Mouse (Mus musculus) hindbrain, postnatal 0 days (tissue): Measurements from ENCODE around the gene Dpf3. TPM values are rescaled to one million over a fixed set of nuclear protein-coding genes. Genes with fewer than 3 reads are reported as not detected.

Experiments
- ATAC-seq: fragments of 200-750 bp; cut with Nextera tagmentation; 2 replicates; pipeline ENCODE4 v1.8.0; 2017; ENCODE audit warnings: mild to moderate bottlenecking, moderate TSS enrichment, moderate library complexity
- DNase-seq: peaks from one replicate; pipeline ENCODE4 v3.0.0-alpha.2; 2015; ENCODE audit warnings: low spot score
- H3K27ac ChIP-seq: fragments of 300-500 bp; sonication (generic); 2 replicates; pipeline ENCODE4 v1.5.1; 2014; ENCODE audit warnings: mild to moderate bottlenecking
- H3K27me3 ChIP-seq: fragments of 300-500 bp; sonication (generic); 2 replicates; pipeline ENCODE4 v1.6.1; 2014; ENCODE audit warnings: low read length, mixed read lengths; ENCODE audit not compliant: insufficient read depth
- H3K36me3 ChIP-seq: fragments of 300-500 bp; sonication (generic); 2 replicates; pipeline ENCODE4 v1.6.1; 2014; ENCODE audit warnings: low read length, mixed read lengths; ENCODE audit not compliant: insufficient read depth
- H3K4me1 ChIP-seq: fragments of 300-500 bp; sonication (generic); 2 replicates; pipeline ENCODE4 v1.6.1; 2014; ENCODE audit warnings: antibody characterized with exemption, low read length, mixed read lengths; ENCODE audit not compliant: insufficient read depth
- H3K4me2 ChIP-seq: fragments of 300-500 bp; sonication (generic); 2 replicates; pipeline ENCODE4 v1.6.1; 2014; ENCODE audit warnings: low read depth, mild to moderate bottlenecking, low read length, moderate library complexity, mixed read lengths
- H3K4me3 ChIP-seq: fragments of 300-500 bp; sonication (generic); 2 replicates; pipeline ENCODE4 v1.5.1; 2014; ENCODE audit warnings: low read length
- H3K9ac ChIP-seq: fragments of 300-500 bp; sonication (generic); replicated peaks from 2 replicates; pipeline ENCODE4 v1.6.1; 2014; ENCODE audit warnings: mild to moderate bottlenecking, low read length, moderate library complexity, mixed read lengths
- H3K9me3 ChIP-seq: fragments of 300-500 bp; sonication (generic); 2 replicates; pipeline ENCODE4 v1.6.1; 2016; ENCODE audit warnings: low read length, mixed read lengths
- CTCF ChIP-seq: IDR thresholded peaks from 2 replicates; pipeline ENCODE4 v1.5.1; 2016; ENCODE audit warnings: antibody characterized with exemption, control low read depth, low read depth
- WGBS: fragments of 180-500 bp; shearing (Covaris S2); extraction: QIAGEN DNeasy Blood & Tissue Kit; methylation state at CpG from one replicate; pipeline ENCODE4 v1.1.7; 2014; 5-methylcytosine and 5-hydroxymethylcytosine counted together
- polyA plus RNA-seq: library from polyadenylated mRNA; unstranded; fragments of >200 nt; fragmentation: Nextera tagmentation; extraction: Ambion mirVana; gene quantifications from 2 replicates; pipeline ENCODE4 v1.2.1, GENCODE M21; 2015
- total RNA-seq: library from RNA; depleted of rRNA; stranded (reverse); fragments of >200 nt; gene quantifications from 2 replicates; pipeline ENCODE4 v1.2.3, GENCODE M21; 2014

Gene Dpf3
- total and polyA plus RNA-seq, 2 experiments from 2014 or later = 19.8 to 38.9 TPM

- H3K27me3 ChIP-seq = no peaks in the 10 kb centered on the region
- 46% methylated on average over 13 of the region's 13 CpGs for WGBS
- peak; percentile 34 for DNase-seq
- no peak for ATAC-seq
- no peak overlapping the region for H3K4me2 ChIP-seq
- no peaks in the 10 kb centered on the region; the same call in 1 of the 2 replicates for H3K36me3 ChIP-seq
- no peaks in the 10 kb centered on the region for H3K9me3 ChIP-seq
- no peak overlapping the region for H3K4me3 ChIP-seq
- H3K9ac ChIP-seq = no peak overlapping the region
- no peak overlapping the region for H3K27ac ChIP-seq
- no peak for TF ChIP-seq CTCF
- H3K4me1 ChIP-seq = no peaks in the 10 kb centered on the region; the same call in none of the 2 replicates
Observed at GRCm38 (mm10) chr12:83328899-83329298, 158.6 kb downstream of the Dpf3 start.

GRCm38 (mm10) chr12:83328491-83328890, 159.0 kb downstream of the Dpf3 start:
- Histone ChIP-seq H3K27ac (no peak overlapping the region), H3K4me3 (no peak overlapping the region), H3K36me3 (no peaks in the 10 kb centered on the region; the same call in 1 of the 2 replicates), H3K9ac (no peak overlapping the region), H3K4me1 (no peaks in the 10 kb centered on the region; the same call in none of the 2 replicates), H3K27me3 (no peaks in the 10 kb centered on the region), H3K4me2 (no peak overlapping the region), H3K9me3 (no peaks in the 10 kb centered on the region)
- DNase-seq (no peak), ATAC-seq (no peak)
- 41% methylated on average over 4 of the region's 4 CpGs for WGBS
- TF ChIP-seq CTCF = no peak

GRCm38 (mm10) chr12:83327451-83327850, 160.1 kb downstream of the Dpf3 start:
- Histone ChIP-seq H3K9me3 (no peaks in the 10 kb centered on the region), H3K27me3 (no peaks in the 10 kb centered on the region), H3K27ac (no peak overlapping the region), H3K4me3 (no peak overlapping the region), H3K4me2 (no peak overlapping the region), H3K9ac (no peak overlapping the region), H3K4me1 (no peaks in the 10 kb centered on the region; the same call in none of the 2 replicates), H3K36me3 (no peaks in the 10 kb centered on the region; the same call in 1 of the 2 replicates)
- WGBS = 85% methylated on average over 1 of the region's 1 CpGs
- DNase-seq (no peak), ATAC-seq (no peak)
- TF ChIP-seq CTCF = no peak

GRCm38 (mm10) chr12:83320725-83321124, 166.8 kb downstream of the Dpf3 start:
- H3K9me3 ChIP-seq = no peaks in the 10 kb centered on the region
- no peaks in the 10 kb centered on the region for H3K27me3 ChIP-seq
- peaks cover 4% of the 10 kb centered on the region; the same call in 1 of the 2 replicates for H3K4me1 ChIP-seq
- DNase-seq (no peak), ATAC-seq (no peak)
- no peak overlapping the region for H3K4me3 ChIP-seq
- WGBS = 76% methylated on average over 3 of the region's 3 CpGs
- H3K27ac ChIP-seq = no peak overlapping the region
- H3K9ac ChIP-seq = no peak overlapping the region
- TF ChIP-seq CTCF = 0 out of 2 replicates have a peak, but pooled peaks have one; percentile 18
- no peak overlapping the region for H3K4me2 ChIP-seq
- H3K36me3 ChIP-seq = no peaks in the 10 kb centered on the region; the same call in 1 of the 2 replicates

GRCm38 (mm10) chr12:83317646-83318443, 169.7 kb downstream of the Dpf3 start:
- H3K4me1 ChIP-seq = peaks cover 4% of the 10 kb centered on the region; the same call in 1 of the 2 replicates
- TF ChIP-seq CTCF = no peak
- WGBS = 73% methylated on average over 8 of the region's 8 CpGs
- no peak overlapping the region for H3K4me2 ChIP-seq
- H3K36me3 ChIP-seq = no peaks in the 10 kb centered on the region
- no peak for DNase-seq
- H3K27me3 ChIP-seq = no peaks in the 10 kb centered on the region
- H3K4me3 ChIP-seq = no peak overlapping the region
- ATAC-seq = no peak
- no peak overlapping the region for H3K9ac ChIP-seq
- no peaks in the 10 kb centered on the region for H3K9me3 ChIP-seq
- H3K27ac ChIP-seq = no peak overlapping the region

GRCm38 (mm10) chr12:83314666-83315065, 172.8 kb downstream of the Dpf3 start:
- WGBS = 84% methylated on average over 7 of the region's 7 CpGs
- H3K27me3 ChIP-seq = no peaks in the 10 kb centered on the region
- H3K27ac ChIP-seq = no peak overlapping the region
- ATAC-seq = no peak
- H3K4me1 ChIP-seq = peaks cover 4% of the 10 kb centered on the region; the same call in 1 of the 2 replicates
- no peaks in the 10 kb centered on the region for H3K36me3 ChIP-seq
- no peak overlapping the region for H3K9ac ChIP-seq
- no peak overlapping the region for H3K4me3 ChIP-seq
- no peak for TF ChIP-seq CTCF
- DNase-seq = no peak
- H3K4me2 ChIP-seq = no peak overlapping the region
- H3K9me3 ChIP-seq = no peaks in the 10 kb centered on the region

GRCm38 (mm10) chr12:83312818-83313217, 174.7 kb downstream of the Dpf3 start:
- ATAC-seq = no peak
- H3K27ac ChIP-seq = no peak overlapping the region
- no peaks in the 10 kb centered on the region for H3K36me3 ChIP-seq
- H3K4me3 ChIP-seq = no peak overlapping the region
- no peak for DNase-seq
- no peak overlapping the region for H3K9ac ChIP-seq
- H3K4me2 ChIP-seq = no peak overlapping the region
- no peak for TF ChIP-seq CTCF
- H3K27me3 ChIP-seq = no peaks in the 10 kb centered on the region
- no peaks in the 10 kb centered on the region for H3K9me3 ChIP-seq
- peaks cover 4% of the 10 kb centered on the region; the same call in 1 of the 2 replicates for H3K4me1 ChIP-seq
- WGBS = 87% methylated on average over 9 of the region's 9 CpGs
